Mouse (Mus musculus) midbrain, postnatal 0 days (tissue): ENCODE results near the gene Lcp1. TPM values are rescaled to one million over a fixed set of nuclear protein-coding genes. Genes with fewer than 3 reads are reported as not detected.

Experiments used
- ATAC-seq: fragments of 200-750 bp; cut with Nextera tagmentation; 2 replicates; pipeline ENCODE4 v1.8.0; 2017; ENCODE audit warnings: moderate number of reproducible peaks, mild to moderate bottlenecking, moderate TSS enrichment, moderate library complexity; ENCODE audit not compliant: low FRiP score
- DNase-seq: peaks from one replicate; pipeline ENCODE4 v3.0.0-alpha.2; 2015; ENCODE audit warnings: low spot score
- H3K27ac ChIP-seq: fragments of 300-500 bp; sonication (generic); 2 replicates; pipeline ENCODE4 v1.5.1; 2014; ENCODE audit warnings: low read depth, mild to moderate bottlenecking, low read length, mixed read lengths
- H3K27me3 ChIP-seq: fragments of 300-500 bp; sonication (generic); 2 replicates; pipeline ENCODE4 v1.6.1; 2014; ENCODE audit warnings: low read length, control low read depth, mixed read lengths; ENCODE audit not compliant: insufficient read depth
- H3K36me3 ChIP-seq: fragments of 300-500 bp; sonication (generic); 2 replicates; pipeline ENCODE4 v1.6.1; 2014; ENCODE audit warnings: low read length, control low read depth, mixed read lengths; ENCODE audit not compliant: insufficient read depth
- H3K4me1 ChIP-seq: fragments of 300-500 bp; sonication (generic); 2 replicates; pipeline ENCODE4 v1.6.1; 2014; ENCODE audit warnings: mild to moderate bottlenecking, control low read depth, antibody characterized with exemption, low read length, mixed read lengths; ENCODE audit not compliant: insufficient read depth
- H3K4me2 ChIP-seq: fragments of 300-500 bp; sonication (generic); 2 replicates; pipeline ENCODE4 v1.6.1; 2014; ENCODE audit warnings: low read depth, mild to moderate bottlenecking, low read length, mixed read lengths; ENCODE audit not compliant: poor library complexity, severe bottlenecking
- H3K4me3 ChIP-seq: fragments of 300-500 bp; sonication (generic); 2 replicates; pipeline ENCODE4 v1.5.1; 2014; ENCODE audit warnings: low read depth, mild to moderate bottlenecking, low read length, moderate library complexity
- H3K9ac ChIP-seq: fragments of 300-500 bp; sonication (generic); replicated peaks from 2 replicates; pipeline ENCODE4 v1.6.1; 2014; ENCODE audit warnings: mild to moderate bottlenecking, low read length, moderate library complexity, mixed read lengths; ENCODE audit not compliant: poor library complexity, severe bottlenecking
- H3K9me3 ChIP-seq: fragments of 300-500 bp; sonication (generic); 2 replicates; pipeline ENCODE4 v1.6.1; 2016; ENCODE audit warnings: low read length, control low read depth
- CTCF ChIP-seq: IDR thresholded peaks from 2 replicates; pipeline ENCODE4 v1.5.1; 2016; ENCODE audit warnings: antibody characterized with exemption, mild to moderate bottlenecking
- WGBS: fragments of 180-500 bp; shearing (Covaris S2); extraction: QIAGEN DNeasy Blood & Tissue Kit; methylation state at CpG from one replicate; pipeline ENCODE4 v1.1.7; 2014; 5-methylcytosine and 5-hydroxymethylcytosine counted together
- microRNA-seq: library from miRNA; unstranded; fragments of <30 nt; microRNA quantifications from one replicate; pipeline ENCODE4, GENCODE M21; 2016; ENCODE audit warnings: borderline number of aligned reads
- polyA plus RNA-seq: library from polyadenylated mRNA; unstranded; fragments of >200 nt; fragmentation: Nextera tagmentation; extraction: Ambion mirVana; gene quantifications from 2 replicates; pipeline ENCODE4 v1.2.1, GENCODE M21; 2015
- total RNA-seq: library from RNA; depleted of rRNA; stranded (reverse); fragments of >200 nt; gene quantifications from 2 replicates; pipeline ENCODE4 v1.2.3, GENCODE M21; 2014; rRNA removed

Lcp1 gene
- total and polyA plus RNA-seq, 2 experiments from 2014 or later, result 6.9 to 7.8 TPM

DNA sequence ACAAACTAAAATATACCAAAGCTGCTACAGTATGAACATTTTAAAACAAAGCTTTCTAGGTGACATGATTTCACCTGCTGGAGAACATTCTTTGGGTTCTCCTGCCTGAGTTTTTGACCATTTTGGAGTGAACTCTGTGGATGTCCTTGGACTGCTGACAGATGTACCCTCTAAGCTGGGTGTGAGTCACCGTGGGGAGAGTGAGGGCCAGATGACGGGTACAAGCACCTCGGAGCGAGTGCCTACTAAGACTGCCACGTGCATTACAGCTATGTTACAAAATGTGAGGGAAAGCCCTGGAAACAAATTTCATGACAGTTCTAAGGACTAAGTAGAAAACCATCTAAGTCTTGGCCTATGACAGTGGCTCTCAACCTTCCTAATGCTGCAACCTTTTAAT, 138.6 kb downstream of the Lcp1 start:
- Histone ChIP-seq H3K27ac (no peak overlapping the region), H3K4me1 (no peaks in the 10 kb centered on the region), H3K4me2 (no peak overlapping the region), H3K9me3 (no peaks in the 10 kb centered on the region), H3K27me3 (no peaks in the 10 kb centered on the region), H3K9ac (no peak overlapping the region), H3K4me3 (no peak overlapping the region), H3K36me3 (no peaks in the 10 kb centered on the region)
- TF ChIP-seq CTCF, result no peak
- no peak for DNase-seq
- no peak for ATAC-seq
- 90% methylated on average over 5 of the region's 5 CpGs for WGBS

DNA sequence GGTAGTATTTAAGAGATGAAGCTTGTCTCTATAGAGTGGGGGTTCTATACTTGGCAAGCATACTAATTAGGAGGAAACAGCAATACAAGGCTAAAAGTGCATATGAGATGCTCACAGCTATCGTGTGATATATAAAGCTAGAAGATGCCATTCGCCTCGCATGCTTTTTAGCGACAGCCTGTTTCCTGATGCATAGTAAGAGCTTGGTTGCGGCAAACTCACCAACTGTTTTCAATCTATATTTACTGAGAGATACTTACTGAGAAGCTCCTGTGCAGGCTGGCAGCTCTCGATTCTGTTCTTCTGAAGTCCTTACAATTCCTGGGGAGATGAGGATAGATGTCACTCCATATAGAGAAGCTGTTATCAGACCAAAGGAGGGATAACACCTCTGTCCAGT, 148.8 kb downstream of the Lcp1 start:
- no peak for ATAC-seq
- H3K4me1 ChIP-seq, result no peaks in the 10 kb centered on the region
- 84% methylated on average over 6 of the region's 6 CpGs for WGBS
- no peak overlapping the region for H3K4me3 ChIP-seq
- H3K9ac ChIP-seq, result no peak overlapping the region
- H3K27me3 ChIP-seq, result no peaks in the 10 kb centered on the region
- H3K9me3 ChIP-seq, result no peaks in the 10 kb centered on the region
- no peak overlapping the region for H3K4me2 ChIP-seq
- H3K36me3 ChIP-seq, result no peaks in the 10 kb centered on the region
- no peak for DNase-seq
- H3K27ac ChIP-seq, result no peak overlapping the region
- no peak for TF ChIP-seq CTCF

DNA sequence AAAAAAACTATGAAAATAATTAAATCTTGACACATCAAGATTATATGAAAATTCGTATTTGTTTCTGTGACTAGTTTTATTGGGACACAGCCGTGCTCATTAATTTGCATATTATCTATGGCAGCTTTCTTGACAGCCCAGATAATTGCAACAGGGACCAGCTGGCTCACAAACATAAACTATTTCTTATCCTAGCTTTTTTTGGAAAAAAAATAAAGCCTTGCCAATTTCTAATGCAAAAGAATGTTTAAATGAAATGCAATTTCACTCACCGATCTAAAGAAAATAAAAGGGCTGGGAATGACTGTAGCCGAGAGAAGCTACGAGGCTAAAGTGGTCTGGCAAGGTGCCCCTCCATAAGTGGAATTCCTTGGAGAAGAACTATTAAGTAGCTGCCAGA, 149.5 kb downstream of the Lcp1 start:
- DNase-seq, result no peak
- Histone ChIP-seq H3K36me3 (no peaks in the 10 kb centered on the region), H3K4me1 (no peaks in the 10 kb centered on the region), H3K4me3 (no peak overlapping the region), H3K4me2 (no peak overlapping the region), H3K9me3 (no peaks in the 10 kb centered on the region), H3K9ac (no peak overlapping the region), H3K27ac (no peak overlapping the region), H3K27me3 (no peaks in the 10 kb centered on the region)
- ATAC-seq, result no peak
- 77% methylated on average over 5 of the region's 5 CpGs for WGBS
- no peak for TF ChIP-seq CTCF

Small RNA genes within 50 kb of the gene (microRNA-seq; reads per million reads assigned to microRNA genes)
- not detected for gene Gm44482

Other genes with a start within 250 kb of the Lcp1 start
- gene Lrch1, start 183.2 kb upstream of the Lcp1 start, total RNA-seq, result 21.7 and 22.3 TPM in 2 replicates
- gene Lrch1, start 183.2 kb upstream of the Lcp1 start, polyA plus RNA-seq, result 15.7 and 22.4 TPM in 2 replicates
- 0.11 and 0.57 TPM in 2 replicates for gene Rubcnl, start 115.1 kb upstream of the Lcp1 start, total RNA-seq
- 0.06 and 0.15 TPM in 2 replicates for gene Rubcnl, start 115.1 kb upstream of the Lcp1 start, polyA plus RNA-seq
- not detected in 2 replicates for gene Lrrc63, start 220 bp upstream of the Lcp1 start, total RNA-seq
- gene Lrrc63, start 220 bp upstream of the Lcp1 start, polyA plus RNA-seq, result 0.06 TPM in 1 of 2 replicates, not detected in the other
- not detected in 2 replicates for gene Cpb2, start 111.2 kb downstream of the Lcp1 start, total RNA-seq
- gene Cpb2, start 111.2 kb downstream of the Lcp1 start, polyA plus RNA-seq, result 0.20 TPM in 1 of 2 replicates, not detected in the other
- gene Zc3h13, start 153.3 kb downstream of the Lcp1 start, total RNA-seq, result 15.2 and 19.2 TPM in 2 replicates
- gene Zc3h13, start 153.3 kb downstream of the Lcp1 start, polyA plus RNA-seq, result 37.2 and 51.2 TPM in 2 replicates